Mouse (Mus musculus) midbrain, embryonic 16.5 days (tissue): ENCODE measurements around the gene Tmem121b. TPM values are rescaled to one million over a fixed set of nuclear protein-coding genes. Genes with fewer than 3 reads are reported as not detected.

Source experiments
- ATAC-seq: fragments of 200-750 bp; cut with Nextera tagmentation; 2 replicates; pipeline ENCODE4 v1.8.0; 2017; ENCODE audit warnings: moderate TSS enrichment
- H3K27ac ChIP-seq: fragments of 300-500 bp; sonication (generic); 2 replicates; pipeline ENCODE4 v1.5.1; 2014; ENCODE audit warnings: mild to moderate bottlenecking, low read length, mixed read lengths
- H3K27me3 ChIP-seq: fragments of 300-500 bp; sonication (generic); 2 replicates; pipeline ENCODE4 v1.6.1; 2014; ENCODE audit warnings: low read depth, low read length, mixed read lengths; ENCODE audit not compliant: control insufficient read depth, insufficient read depth
- H3K36me3 ChIP-seq: fragments of 300-500 bp; sonication (generic); 2 replicates; pipeline ENCODE4 v1.6.1; 2014; ENCODE audit warnings: mild to moderate bottlenecking, low read length, moderate library complexity, mixed read lengths; ENCODE audit not compliant: control insufficient read depth, insufficient read depth
- H3K4me1 ChIP-seq: fragments of 300-500 bp; sonication (generic); 2 replicates; pipeline ENCODE4 v1.6.1; 2014; ENCODE audit warnings: mild to moderate bottlenecking, low read length, mixed read lengths; ENCODE audit not compliant: control insufficient read depth, insufficient read depth
- H3K4me2 ChIP-seq: fragments of 300-500 bp; sonication (generic); 2 replicates; pipeline ENCODE4 v1.6.1; 2014; ENCODE audit warnings: mild to moderate bottlenecking, low read length, mixed read lengths
- H3K4me3 ChIP-seq: fragments of 300-500 bp; sonication (generic); 2 replicates; pipeline ENCODE4 v1.5.1; 2014; ENCODE audit warnings: low read depth, mild to moderate bottlenecking, low read length, moderate library complexity, mixed read lengths
- H3K9ac ChIP-seq: fragments of 300-500 bp; sonication (generic); 2 replicates; pipeline ENCODE4 v1.6.1; 2014; ENCODE audit warnings: low read depth, low read length, mixed read lengths
- H3K9me3 ChIP-seq: fragments of 300-500 bp; sonication (generic); replicated peaks from 2 replicates; pipeline ENCODE4 v1.6.1; 2014; ENCODE audit warnings: mild to moderate bottlenecking, low read length, mixed read lengths; ENCODE audit not compliant: control insufficient read depth, poor library complexity, severe bottlenecking
- WGBS: fragments of 180-500 bp; shearing (Covaris S2); extraction: QIAGEN DNeasy Blood & Tissue Kit; methylation state at CpG from one replicate; pipeline ENCODE4 v1.1.7; 2014; 5-methylcytosine and 5-hydroxymethylcytosine counted together
- polyA plus RNA-seq: library from polyadenylated mRNA; unstranded; fragments of >200 nt; fragmentation: Nextera tagmentation; extraction: Ambion mirVana; gene quantifications from 2 replicates; pipeline ENCODE4 v1.2.1, GENCODE M21; 2015

Tmem121b gene
- polyA plus RNA-seq, 1 experiment from 2014 or later, result 2.6 TPM

DNA sequence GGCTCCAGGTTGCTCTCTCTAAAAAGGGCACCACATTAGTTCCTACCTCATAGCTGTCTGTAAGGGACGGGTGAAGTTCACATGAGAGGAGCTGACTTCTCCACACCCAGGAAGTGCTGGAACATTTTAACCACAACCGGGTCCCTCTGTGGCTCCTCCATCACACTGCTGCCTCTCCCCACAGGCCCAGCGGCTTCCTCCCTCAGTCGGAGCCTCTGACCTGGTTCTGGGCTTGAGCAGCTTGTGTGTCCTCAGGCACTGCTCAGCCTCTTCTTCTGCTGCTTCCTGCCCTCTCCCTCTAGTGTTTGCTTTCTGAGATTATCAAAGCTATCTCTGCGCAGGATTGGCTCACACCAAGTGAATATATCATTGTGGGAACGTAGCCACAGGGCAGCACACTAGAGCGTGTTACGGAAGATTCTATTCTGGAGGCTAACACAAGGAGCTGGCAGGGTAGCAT, 7.5 kb downstream of the Tmem121b start:
- WGBS, result 61% methylated on average over 8 of the region's 8 CpGs
- peaks cover 15% of the 10 kb centered on the region for H3K4me1 ChIP-seq
- H3K27me3 ChIP-seq, result no peaks in the 10 kb centered on the region
- H3K4me3 ChIP-seq, result no peak overlapping the region
- no peak for ATAC-seq
- no peak overlapping the region for H3K4me2 ChIP-seq
- no peaks in the 10 kb centered on the region for H3K36me3 ChIP-seq
- no peaks in the 10 kb centered on the region for H3K9me3 ChIP-seq
- no peak overlapping the region for H3K27ac ChIP-seq
- H3K9ac ChIP-seq, result no peak overlapping the region

DNA sequence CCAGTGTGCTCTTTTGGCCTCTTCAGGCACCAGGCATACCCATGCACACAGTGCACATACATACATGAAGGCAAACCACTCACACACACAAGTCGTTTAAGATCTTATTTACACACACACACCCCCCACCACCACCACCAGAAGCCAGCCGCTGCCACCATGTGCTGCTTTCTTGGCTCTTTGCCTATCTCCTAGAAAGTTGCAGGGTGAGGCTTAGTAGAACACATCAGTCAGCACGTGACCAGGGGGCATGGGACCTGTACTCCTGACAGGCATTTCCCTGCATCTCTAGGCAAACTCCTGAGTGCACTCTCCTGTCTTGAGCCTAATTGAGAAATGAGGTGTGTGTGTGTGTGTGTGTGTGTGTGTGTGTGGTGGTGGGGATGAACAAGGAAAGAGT, 8.6 kb downstream of the Tmem121b start:
- ATAC-seq, result no peak
- no peaks in the 10 kb centered on the region for H3K9me3 ChIP-seq

DNA sequence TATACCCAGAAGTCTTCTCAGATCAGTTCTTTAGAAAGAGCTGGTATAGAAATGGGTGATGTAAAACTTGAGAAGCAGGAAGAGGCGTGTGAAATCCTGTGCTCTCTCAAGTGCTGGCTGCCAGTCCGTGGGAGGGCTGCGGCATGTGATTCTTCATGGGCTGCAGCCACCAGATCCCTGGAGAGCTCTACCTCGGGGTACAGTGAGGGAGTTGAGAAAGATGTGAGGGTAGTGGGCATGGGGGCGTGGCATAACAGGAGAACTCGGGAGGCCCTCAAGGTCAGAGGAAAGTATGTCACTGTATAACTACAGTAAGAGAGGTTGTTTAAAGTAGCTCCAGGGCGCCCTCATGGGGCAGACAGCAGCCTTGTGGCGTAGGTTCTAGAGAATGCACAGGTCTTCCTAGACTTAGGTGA, 10.4 kb downstream of the Tmem121b start:
- Histone ChIP-seq H3K9ac (no peak overlapping the region), H3K4me2 (no peak overlapping the region), H3K27me3 (no peaks in the 10 kb centered on the region), H3K9me3 (no peaks in the 10 kb centered on the region), H3K36me3 (no peaks in the 10 kb centered on the region), H3K27ac (no peak overlapping the region), H3K4me3 (no peak overlapping the region), H3K4me1 (no peaks in the 10 kb centered on the region; the same call in 1 of the 2 replicates)
- WGBS, result 40% methylated on average over 8 of the region's 8 CpGs
- no peak; the same call in 1 of the 2 replicates for ATAC-seq

More for the DNA sequence above, 8.6 kb downstream of the Tmem121b start:
- Histone ChIP-seq H3K9ac (no peak overlapping the region), H3K27ac (no peak overlapping the region), H3K36me3 (no peaks in the 10 kb centered on the region), H3K27me3 (no peaks in the 10 kb centered on the region), H3K4me1 (peaks cover 7% of the 10 kb centered on the region; the same call in 1 of the 2 replicates), H3K4me3 (no peak overlapping the region), H3K4me2 (no peak overlapping the region)
- 78% methylated on average over 3 of the region's 3 CpGs for WGBS

DNA sequence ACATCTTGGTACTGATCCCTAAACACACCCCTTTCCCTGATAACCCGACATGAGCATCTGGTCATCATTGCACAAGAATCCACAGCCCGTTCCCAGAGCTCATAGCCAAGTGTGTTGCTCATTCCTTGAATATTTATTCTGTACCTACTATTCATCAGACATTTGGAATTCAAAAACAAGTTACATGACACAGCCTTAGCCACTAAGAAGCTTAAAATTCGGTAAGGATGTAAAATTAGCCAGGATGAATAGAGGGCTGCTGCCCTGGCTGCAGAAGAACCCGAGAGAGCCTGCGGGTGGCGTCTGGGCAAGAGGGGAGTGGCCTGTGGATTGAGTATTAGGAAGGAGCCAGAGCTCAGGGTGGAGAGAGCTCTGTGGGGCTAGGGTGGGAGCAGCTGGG, 10.9 kb downstream of the Tmem121b start:
- no peak for ATAC-seq
- Histone ChIP-seq H3K9ac (no peak overlapping the region), H3K36me3 (no peaks in the 10 kb centered on the region), H3K4me2 (no peak overlapping the region), H3K27me3 (no peaks in the 10 kb centered on the region), H3K9me3 (no peaks in the 10 kb centered on the region), H3K27ac (no peak overlapping the region), H3K4me1 (no peaks in the 10 kb centered on the region; the same call in 1 of the 2 replicates), H3K4me3 (no peak overlapping the region)
- 30% methylated on average over 6 of the region's 6 CpGs for WGBS

DNA sequence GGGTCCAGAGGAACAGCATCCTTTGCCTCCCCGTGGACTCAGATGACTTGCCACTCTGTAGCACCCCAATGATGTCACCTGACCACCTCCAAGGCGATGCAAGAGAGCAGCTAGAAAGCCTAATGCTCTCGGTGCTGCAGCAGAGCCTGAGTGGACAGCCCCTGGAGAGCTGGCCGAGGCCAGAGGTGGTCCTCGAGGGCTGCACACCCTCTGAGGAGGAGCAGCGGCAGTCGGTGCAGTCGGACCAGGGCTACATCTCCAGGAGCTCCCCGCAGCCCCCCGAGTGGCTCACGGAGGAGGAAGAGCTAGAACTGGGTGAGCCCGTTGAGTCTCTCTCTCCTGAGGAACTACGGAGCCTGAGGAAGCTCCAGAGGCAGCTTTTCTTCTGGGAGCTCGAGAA, 11.6 kb downstream of the Tmem121b start:
- Histone ChIP-seq H3K9ac (no peak overlapping the region), H3K36me3 (no peaks in the 10 kb centered on the region), H3K4me2 (no peak overlapping the region), H3K27me3 (no peaks in the 10 kb centered on the region), H3K9me3 (no peaks in the 10 kb centered on the region), H3K4me1 (no peaks in the 10 kb centered on the region; the same call in 1 of the 2 replicates), H3K27ac (no peak overlapping the region), H3K4me3 (no peak overlapping the region)
- no peak for ATAC-seq
- WGBS, result 93% methylated on average over 14 of the region's 14 CpGs

DNA sequence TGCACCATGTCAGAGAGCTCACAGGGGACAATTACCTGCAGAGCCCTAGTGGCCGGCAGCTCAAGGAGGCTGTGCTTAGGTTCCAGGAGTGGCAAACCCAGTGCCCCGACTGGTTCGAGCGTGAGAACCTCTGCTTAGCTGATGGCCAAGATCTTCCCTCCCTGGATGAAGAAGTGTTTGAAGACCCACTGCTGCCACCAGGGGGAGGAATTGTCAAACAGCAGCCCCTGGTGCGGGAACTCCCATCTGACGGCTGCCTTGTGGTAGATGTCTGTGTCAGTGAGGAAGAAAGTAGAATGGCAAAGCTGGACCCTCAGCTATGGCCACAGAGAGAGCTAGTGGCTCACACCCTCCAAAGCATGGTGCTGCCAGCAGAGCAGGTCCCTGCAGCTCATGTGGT, 12.1 kb downstream of the Tmem121b start:
- 92% methylated on average over 6 of the region's 6 CpGs for WGBS
- H3K4me1 ChIP-seq, result no peaks in the 10 kb centered on the region; the same call in 1 of the 2 replicates
- ATAC-seq, result no peak

DNA sequence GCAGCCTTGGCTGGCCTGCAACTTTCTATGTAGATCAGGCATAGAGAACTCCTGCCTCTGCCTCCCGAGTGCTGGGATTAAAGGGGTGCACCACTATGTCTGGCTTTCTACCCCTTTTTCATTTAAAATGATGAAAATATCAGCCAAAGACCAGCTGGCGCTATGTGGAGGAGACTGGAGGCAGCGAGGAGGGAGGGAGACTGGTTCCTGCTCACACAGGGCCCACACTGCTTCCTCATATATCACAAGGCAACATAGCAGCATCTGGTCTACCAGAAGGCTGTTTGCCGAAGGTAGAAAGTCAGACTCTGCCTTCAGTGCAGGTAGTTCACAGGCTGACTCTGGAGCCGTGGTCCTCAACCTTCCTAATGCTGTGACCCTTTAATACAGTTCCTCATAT, 13.2 kb downstream of the Tmem121b start:
- H3K9me3 ChIP-seq, result no peaks in the 10 kb centered on the region
- H3K27me3 ChIP-seq, result no peaks in the 10 kb centered on the region
- no peak overlapping the region for H3K27ac ChIP-seq
- WGBS, result 94% methylated on average over 5 of the region's 5 CpGs
- H3K4me2 ChIP-seq, result no peak overlapping the region
- no peak overlapping the region for H3K9ac ChIP-seq
- no peaks in the 10 kb centered on the region for H3K36me3 ChIP-seq
- H3K4me3 ChIP-seq, result no peak overlapping the region
- ATAC-seq, result no peak
- no peaks in the 10 kb centered on the region; the same call in 1 of the 2 replicates for H3K4me1 ChIP-seq

More for the DNA sequence above, 12.1 kb downstream of the Tmem121b start:
- no peaks in the 10 kb centered on the region for H3K27me3 ChIP-seq
- H3K36me3 ChIP-seq, result no peaks in the 10 kb centered on the region
- H3K9me3 ChIP-seq, result no peaks in the 10 kb centered on the region
- no peak overlapping the region for H3K4me2 ChIP-seq
- no peak overlapping the region for H3K9ac ChIP-seq
- H3K4me3 ChIP-seq, result no peak overlapping the region
- no peak overlapping the region for H3K27ac ChIP-seq

DNA sequence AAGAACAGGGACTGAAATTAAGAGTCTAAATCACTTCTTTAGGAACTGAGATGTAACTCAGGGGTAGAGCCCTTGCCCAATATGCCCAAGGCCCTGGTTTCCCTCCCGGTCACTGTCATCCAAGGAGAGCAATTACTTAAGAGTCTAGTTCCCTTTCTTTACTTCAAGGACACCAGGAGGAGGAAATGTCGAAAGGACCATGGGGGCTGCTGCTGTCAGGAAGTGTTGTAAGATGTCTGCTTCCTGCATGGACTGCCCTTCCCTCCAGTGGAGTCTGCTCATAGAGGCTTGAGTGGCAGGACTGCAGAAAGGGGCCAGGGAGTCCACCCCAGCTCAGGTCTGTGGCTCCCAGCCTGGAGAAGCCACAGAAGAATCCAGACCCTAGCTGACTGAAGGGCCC, 14.3 kb downstream of the Tmem121b start:
- Histone ChIP-seq H3K4me1 (no peaks in the 10 kb centered on the region; the same call in 1 of the 2 replicates), H3K9me3 (no peaks in the 10 kb centered on the region), H3K27me3 (no peaks in the 10 kb centered on the region), H3K9ac (no peak overlapping the region), H3K4me2 (no peak overlapping the region), H3K36me3 (no peaks in the 10 kb centered on the region), H3K27ac (no peak overlapping the region), H3K4me3 (no peak overlapping the region)
- ATAC-seq, result no peak
- WGBS, result 95% methylated on average over 2 of the region's 2 CpGs

DNA sequence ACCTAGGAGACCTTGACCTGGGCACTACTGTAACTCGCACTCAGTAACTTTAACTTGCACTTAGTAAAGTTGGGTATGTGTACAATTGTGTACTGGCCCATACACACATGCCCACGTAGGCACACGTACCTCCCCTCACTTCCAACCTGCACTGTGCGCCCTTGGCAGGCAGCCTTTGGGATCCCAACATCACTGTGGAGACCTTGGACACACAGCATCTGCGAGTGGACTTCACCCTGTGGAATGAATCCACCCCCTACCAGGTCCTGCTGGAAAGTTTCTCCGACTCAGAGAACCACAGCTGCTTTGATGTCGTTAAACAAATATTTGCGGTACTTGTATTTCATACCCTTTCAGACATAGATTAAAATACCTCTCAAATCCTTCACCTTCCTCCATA, 18.3 kb downstream of the Tmem121b start:
- Histone ChIP-seq H3K27me3 (no peaks in the 10 kb centered on the region), H3K36me3 (no peaks in the 10 kb centered on the region), H3K4me3 (no peak overlapping the region), H3K4me2 (no peak overlapping the region), H3K9me3 (no peaks in the 10 kb centered on the region), H3K27ac (no peak overlapping the region), H3K4me1 (peaks cover 6% of the 10 kb centered on the region; the same call in 1 of the 2 replicates), H3K9ac (no peak overlapping the region)
- 80% methylated on average over 8 of the region's 8 CpGs for WGBS
- ATAC-seq, result no peak
